Mouse (Mus musculus): ENCODE results near the gene Adgrf2. TPM values are rescaled to one million over a fixed set of nuclear protein-coding genes. Genes with fewer than 3 reads are reported as not detected.

Gene Adgrf2
- 0.04 TPM in 1 of 2 replicates, not detected in the other for polyA plus RNA-seq (2021; fragmentation: Nextera tagmentation)
- long read RNA-seq, experiment 1: 0 reads
- long read RNA-seq, experiment 2: 0 reads

GRCm38 (mm10) chr17:42741801-42742217, at the start of gene Adgrf2:
Adgrf2 (minus strand) TSS chr17:42742179.

GRCm38 (mm10) chr17:42692136-42692535, 49.8 kb downstream of the Adgrf2 start, which contains the start of gene Adgrf4:
Adgrf4 (minus strand) TSS chr17:42692284.

Other genes with a start within 250 kb of the Adgrf2 start
- gene Opn5, start 130.8 kb downstream of the Adgrf2 start, polyA plus RNA-seq (2021; fragmentation: Nextera tagmentation): not detected in 2 replicates
- gene Adgrf4, start 49.9 kb downstream of the Adgrf2 start, polyA plus RNA-seq (2021; fragmentation: Nextera tagmentation): 0.68 and 0.86 TPM in 2 replicates
- 1.3 and 4.9 TPM in 2 replicates for gene Cd2ap, start 134.5 kb upstream of the Adgrf2 start, polyA plus RNA-seq (2021; fragmentation: Nextera tagmentation)

All from left cerebral cortex, adult 6 months (tissue).